Mouse (Mus musculus) kidney, adult 2 months (tissue): ENCODE measurements around the gene Smad6. TPM values are rescaled to one million over a fixed set of nuclear protein-coding genes. Genes with fewer than 3 reads are reported as not detected.
A peak's percentile ranks its signal among the peaks of the same experiment; 100 is the strongest.

ENCODE experiments used
- DNase-seq: peaks from one replicate; pipeline ENCODE4 v3.0.0; 2021
- H3K27ac ChIP-seq: fragments of 200-500 bp; 2 replicates; pipeline ENCODE4 v1.5.1; 2012; ENCODE audit warnings: low read depth, low read length, control low read depth, inconsistent platforms; ENCODE audit not compliant: insufficient read depth
- H3K27me3 ChIP-seq: fragments of 200-500 bp; replicated peaks from 2 replicates; pipeline ENCODE4 v1.6.1; 2012; ENCODE audit warnings: mild to moderate bottlenecking, moderate library complexity, low read length, inconsistent platforms; ENCODE audit not compliant: control insufficient read depth, insufficient read depth
- H3K36me3 ChIP-seq: fragments of 200-500 bp; 2 replicates; pipeline ENCODE4 v1.6.1; 2012; ENCODE audit warnings: mild to moderate bottlenecking, moderate library complexity, low read length, inconsistent platforms; ENCODE audit not compliant: control insufficient read depth, insufficient read depth
- H3K4me1 ChIP-seq: fragments of 200-500 bp; 2 replicates; pipeline ENCODE4 v1.6.1; 2011; ENCODE audit warnings: low read length; ENCODE audit not compliant: control insufficient read depth, insufficient read depth
- H3K4me3 ChIP-seq: fragments of 200-500 bp; 2 replicates; pipeline ENCODE4 v1.5.1; 2011; ENCODE audit warnings: mild to moderate bottlenecking, low read depth, low read length, control low read depth; ENCODE audit not compliant: insufficient read depth
- CTCF ChIP-seq: fragments of 200-500 bp; conservative IDR thresholded peaks from 2 replicates; pipeline ENCODE4 v1.5.1; 2011; ENCODE audit warnings: low read depth, mild to moderate bottlenecking, control low read depth, low read length, moderate library complexity, mixed read lengths; ENCODE audit not compliant: insufficient read depth, insufficient read length
- POLR2A ChIP-seq: fragments of 200-500 bp; IDR thresholded peaks from one replicate; pipeline ENCODE4 v1.6.1; 2011; ENCODE audit warnings: low read depth, low read length, control low read depth
- WGBS: fragments of 180-500 bp; shearing (Covaris S2); methylation state at CpG from one replicate; pipeline ENCODE4 v1.1.7; 2018; 5-methylcytosine and 5-hydroxymethylcytosine counted together
- polyA plus RNA-seq: library from polyadenylated mRNA; depleted of rRNA; stranded (reverse); fragments of >200 nt; gene quantifications from 2 replicates; pipeline ENCODE4 v1.2.3, GENCODE M21; 2012

The Smad6 gene
- polyA plus RNA-seq, 1 experiment: 15.9 TPM

DNA sequence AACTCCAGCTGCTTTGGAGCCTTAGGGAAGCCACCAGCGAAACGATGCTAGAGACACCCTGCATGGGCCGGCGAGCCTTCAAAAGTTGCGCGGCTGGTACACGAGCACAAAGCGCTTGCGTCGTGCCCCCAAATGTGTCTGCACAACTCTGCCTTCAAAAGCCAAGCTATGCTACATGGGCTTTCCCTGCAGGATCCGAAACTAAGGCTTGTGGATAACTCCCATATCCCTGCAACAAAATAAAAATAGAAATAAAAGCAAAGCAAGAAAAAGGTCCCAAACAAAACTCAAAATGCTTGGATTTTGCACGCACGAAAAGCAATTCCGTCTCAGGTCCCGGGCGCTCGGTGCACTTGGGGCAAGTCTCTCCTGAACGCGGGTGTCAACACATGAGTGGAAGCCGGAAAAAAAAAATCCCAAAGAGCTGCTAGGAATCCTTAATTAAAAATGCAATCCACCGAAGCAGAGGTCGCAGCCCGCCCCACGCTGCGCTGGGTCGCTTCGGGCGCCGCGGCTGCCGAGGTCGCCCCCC, 474 bp downstream of the Smad6 start:
- WGBS: under 1% methylated on average over 32 of the region's 32 CpGs
- DNase-seq: no peak
- H3K27ac ChIP-seq: peak overlapping the region; percentile 75

GRCm38 (mm10) chr9:64020606-64021318, 1.1 kb downstream of the Smad6 start:
- H3K27me3 ChIP-seq: no peaks in the 10 kb centered on the region
- H3K4me1 ChIP-seq: peaks cover 5% of the 10 kb centered on the region; the same call in 1 of the 2 replicates
- DNase-seq: peak; percentile 34
- 1% methylated on average over 89 of the region's 89 CpGs for WGBS
- H3K36me3 ChIP-seq: no peaks in the 10 kb centered on the region
- H3K4me3 ChIP-seq: peak overlapping the region; percentile 86
- H3K27ac ChIP-seq: peak overlapping the region; percentile 75
- TF ChIP-seq POLR2A: no peak

More for the DNA sequence above, 474 bp downstream of the Smad6 start:
- Histone ChIP-seq H3K36me3 (no peaks in the 10 kb centered on the region), H3K4me3 (peak overlapping the region; percentile 86), H3K27me3 (no peaks in the 10 kb centered on the region), H3K4me1 (peaks cover 5% of the 10 kb centered on the region; the same call in 1 of the 2 replicates)
- no peak for TF ChIP-seq CTCF
- no peak for TF ChIP-seq POLR2A

DNA sequence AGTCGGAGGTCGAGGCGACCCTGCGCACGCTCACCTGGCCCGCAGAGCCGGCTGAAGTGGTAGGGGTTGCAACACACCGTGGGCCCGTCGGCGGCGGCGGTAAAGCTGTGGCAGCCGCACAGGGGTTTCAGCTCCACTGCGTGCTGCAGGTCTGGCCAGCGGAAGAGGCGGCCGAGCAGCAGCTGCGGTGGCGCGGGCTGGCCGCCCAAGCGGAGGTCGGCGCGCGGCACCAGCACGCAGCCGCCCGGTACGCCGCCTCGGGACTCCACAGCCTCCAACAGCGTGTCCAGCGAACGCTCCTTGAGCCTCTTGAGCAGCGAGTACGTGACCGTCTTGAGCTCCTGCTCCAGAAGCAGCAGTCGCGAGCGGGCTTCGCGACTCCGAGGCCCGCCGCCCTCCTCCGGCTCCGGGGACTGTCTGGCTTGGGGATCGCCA, 1.7 kb downstream of the Smad6 start:
- 2% methylated on average over 50 of the region's 50 CpGs for WGBS
- Histone ChIP-seq H3K27ac (peak overlapping the region; percentile 75; the same call in 1 of the 2 replicates), H3K36me3 (no peaks in the 10 kb centered on the region), H3K4me3 (peak overlapping the region; percentile 86), H3K4me1 (peaks cover 5% of the 10 kb centered on the region; the same call in 1 of the 2 replicates), H3K27me3 (no peaks in the 10 kb centered on the region)
- DNase-seq: peak; percentile 37
- TF ChIP-seq POLR2A (no peak), CTCF (no peak)

GRCm38 (mm10) chr9:64019036-64019886, 2.6 kb downstream of the Smad6 start:
- 44% methylated on average over 10 of the region's 10 CpGs for WGBS
- Histone ChIP-seq H3K27ac (peak overlapping the region; percentile 52), H3K36me3 (no peaks in the 10 kb centered on the region), H3K4me1 (peaks cover 5% of the 10 kb centered on the region; the same call in 1 of the 2 replicates), H3K4me3 (peak overlapping the region; percentile 86), H3K27me3 (no peaks in the 10 kb centered on the region)
- DNase-seq: peak; percentile 28
- no peak for TF ChIP-seq POLR2A
- TF ChIP-seq CTCF: no peak

DNA sequence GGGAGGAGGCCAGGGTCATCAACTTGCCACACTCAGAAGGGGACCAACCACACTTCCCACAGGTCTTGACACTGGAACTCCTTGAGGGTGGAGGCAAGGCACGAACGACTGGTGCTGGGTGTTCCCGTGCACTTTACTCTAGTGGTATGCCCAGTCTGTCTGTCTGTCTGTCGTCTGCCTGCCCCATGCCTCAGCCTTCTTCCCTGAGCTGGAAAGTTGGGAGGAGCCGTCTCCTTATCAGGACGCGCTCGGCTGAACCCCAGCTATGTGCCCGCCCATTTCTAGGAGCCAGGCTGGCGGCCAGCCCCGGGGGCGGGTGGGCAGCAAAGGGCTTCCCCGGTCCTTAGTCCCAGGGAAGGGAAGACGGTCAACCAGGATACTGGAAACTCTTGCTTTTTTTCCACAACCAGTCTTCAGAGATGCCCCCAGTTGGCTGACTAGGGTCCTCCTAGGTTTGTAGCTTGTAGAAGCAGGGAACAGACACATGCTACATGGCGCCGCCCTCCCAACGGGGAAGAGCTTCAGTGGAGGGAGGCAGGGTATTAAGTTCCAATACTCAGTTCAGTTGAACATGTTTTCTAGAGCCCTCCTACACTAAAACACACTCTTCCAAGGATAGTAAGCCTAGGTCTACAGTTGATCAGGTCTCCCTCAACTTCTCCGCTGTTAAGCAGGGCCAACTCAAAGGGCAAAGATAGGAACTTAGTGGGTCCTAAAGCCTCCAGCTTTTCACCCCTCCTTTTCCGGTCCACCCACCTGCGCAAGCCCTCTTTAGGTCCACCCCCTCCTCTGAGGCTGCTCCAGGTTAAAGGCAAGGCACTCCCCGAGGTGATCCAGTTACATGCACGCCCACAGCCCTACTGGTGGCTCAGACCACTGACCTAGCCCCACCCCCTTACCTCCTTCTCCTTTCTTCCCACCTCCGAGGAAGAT, 3.7 kb downstream of the Smad6 start:
- WGBS: 16% methylated on average over 23 of the region's 23 CpGs

DNA sequence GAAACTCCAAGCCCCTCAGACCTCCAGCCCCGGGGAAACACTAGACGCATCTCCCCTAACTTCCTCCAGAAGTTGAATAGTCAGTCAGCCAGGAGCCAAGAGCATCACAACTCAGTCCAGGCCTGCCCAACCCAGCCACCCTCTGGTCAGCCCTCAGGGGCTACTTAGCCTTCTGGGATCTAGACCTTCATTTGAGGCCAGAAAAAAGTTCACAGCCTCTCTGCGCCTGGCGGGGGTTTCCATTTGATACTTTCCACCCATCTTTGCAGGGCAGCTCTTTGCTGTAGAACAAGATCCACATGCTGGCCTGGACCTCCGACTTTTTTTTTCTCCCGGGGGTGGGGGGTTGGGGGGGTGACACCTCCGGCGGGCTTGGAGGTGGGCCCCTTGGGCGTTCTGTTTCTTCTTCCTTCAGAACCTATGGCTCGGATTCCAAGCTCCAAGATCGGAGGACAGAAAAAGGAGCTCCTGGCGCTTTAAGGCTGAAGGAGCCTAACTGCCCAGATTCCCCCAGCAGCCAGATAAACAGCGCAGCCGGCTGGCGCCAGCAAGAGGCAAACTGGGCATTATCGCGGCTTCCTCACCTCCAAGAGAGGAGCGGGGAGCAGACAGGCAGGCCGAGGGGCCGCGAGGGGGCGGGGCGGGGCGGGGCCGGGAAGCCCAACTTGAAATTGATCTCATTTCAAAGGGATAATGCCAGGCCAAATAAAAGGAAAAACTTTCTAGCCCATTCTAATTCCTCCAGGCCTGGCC, 5.0 kb downstream of the Smad6 start:
- peak overlapping the region; percentile 87; the same call in 1 of the 2 replicates for H3K27ac ChIP-seq
- peaks cover 3% of the 10 kb centered on the region; the same call in 1 of the 2 replicates for H3K4me1 ChIP-seq
- H3K27me3 ChIP-seq: no peaks in the 10 kb centered on the region
- peak; percentile 68 for DNase-seq
- no peaks in the 10 kb centered on the region for H3K36me3 ChIP-seq
- H3K4me3 ChIP-seq: 0 out of 2 replicates have a peak overlapping the region, but pooled peaks have one; percentile 3
- TF ChIP-seq CTCF: no peak
- TF ChIP-seq POLR2A: no peak
- WGBS: 6% methylated on average over 25 of the region's 25 CpGs

More for the DNA sequence above, 3.7 kb downstream of the Smad6 start:
- Histone ChIP-seq H3K27ac (peak overlapping the region; percentile 87), H3K4me1 (peaks cover 4% of the 10 kb centered on the region; the same call in 1 of the 2 replicates), H3K27me3 (no peaks in the 10 kb centered on the region), H3K4me3 (peak overlapping the region; percentile 86), H3K36me3 (no peaks in the 10 kb centered on the region)
- peak; percentile 83 for DNase-seq
- no peak for TF ChIP-seq CTCF
- TF ChIP-seq POLR2A: no peak
